Mouse (Mus musculus): ENCODE data around the gene Ang2. TPM values are rescaled to one million over a fixed set of nuclear protein-coding genes. Genes with fewer than 3 reads are reported as not detected.
"Not testable (repeated sequence)": the region's sequence is repeated elsewhere in the genome, so short reads cannot be mapped to it uniquely, and the experiment has no call there.

The Ang2 gene
- total RNA-seq (2015) (not detected in 2 replicates), total RNA-seq (2017) (not detected in 2 replicates)

DNA sequence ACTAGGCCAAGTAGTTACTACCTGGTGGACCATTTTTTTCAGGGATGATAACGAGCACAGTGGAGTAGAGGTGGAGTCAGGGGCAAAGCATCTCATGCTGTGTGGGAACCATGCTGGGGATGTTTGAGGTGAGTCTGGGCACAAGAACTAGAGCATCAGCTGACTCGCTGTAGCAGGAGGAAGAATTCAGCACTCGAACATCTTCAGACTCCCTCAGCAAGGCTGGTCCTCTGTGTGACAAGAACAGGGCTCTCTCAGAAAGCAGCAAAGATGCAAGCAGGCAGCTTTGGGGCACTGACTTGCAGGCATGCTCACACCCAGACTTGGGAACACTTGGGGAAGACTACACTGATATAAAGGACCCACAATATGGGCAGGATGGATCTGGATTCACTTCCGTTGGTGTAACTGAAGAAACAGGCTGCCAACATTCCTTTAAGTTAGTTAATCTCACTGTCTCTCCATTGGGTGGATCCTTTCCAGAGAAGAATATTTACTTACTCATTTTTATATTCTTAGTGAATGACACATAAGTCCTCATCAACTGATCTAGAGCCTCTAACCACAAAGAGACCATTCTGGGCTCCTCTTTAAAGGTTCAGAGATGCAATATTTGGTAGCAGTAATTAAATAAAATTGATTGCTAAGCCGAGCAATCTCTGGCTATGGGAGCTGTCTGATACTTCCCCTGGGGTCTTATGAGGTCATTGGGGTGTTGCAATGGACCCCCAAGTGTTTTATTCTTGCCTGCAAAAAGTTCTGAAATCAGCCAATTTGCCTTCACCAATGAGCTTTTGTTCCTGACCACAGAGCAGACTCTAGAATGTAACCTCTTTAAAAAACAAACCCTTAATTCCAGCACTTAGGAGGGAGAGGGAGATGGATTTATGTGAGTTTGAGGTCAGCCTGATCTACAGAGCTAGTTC, at the start of gene Ang2:
Gene Ang2 (minus strand): TSS at position 51 of the 926 bp plus-strand sequence.
- ATAC-seq (replicated peaks; ENCODE audit: poor library complexity) = no peak

DNA sequence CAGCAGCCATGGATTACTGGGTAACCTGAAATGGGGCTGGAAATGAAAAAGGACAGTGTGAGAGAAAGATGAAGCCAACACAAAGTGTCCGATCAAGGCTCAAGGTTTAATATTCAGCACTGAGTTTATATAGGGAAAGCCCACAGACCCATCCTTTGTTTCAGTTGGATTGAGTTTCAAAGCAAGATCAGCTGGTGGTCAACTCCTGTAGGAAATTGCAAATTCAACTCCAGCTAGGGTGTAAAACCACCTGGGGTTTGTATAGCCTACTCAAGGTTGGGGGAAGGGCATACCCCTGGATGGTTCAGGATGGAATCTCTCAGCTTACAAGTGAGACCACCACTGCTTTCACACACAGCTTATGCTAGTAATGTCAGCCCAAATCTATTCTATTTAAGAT, 48.8 kb upstream of the Ang2 start:
- no peak for ATAC-seq (replicated peaks; ENCODE audit: poor library complexity)

DNA sequence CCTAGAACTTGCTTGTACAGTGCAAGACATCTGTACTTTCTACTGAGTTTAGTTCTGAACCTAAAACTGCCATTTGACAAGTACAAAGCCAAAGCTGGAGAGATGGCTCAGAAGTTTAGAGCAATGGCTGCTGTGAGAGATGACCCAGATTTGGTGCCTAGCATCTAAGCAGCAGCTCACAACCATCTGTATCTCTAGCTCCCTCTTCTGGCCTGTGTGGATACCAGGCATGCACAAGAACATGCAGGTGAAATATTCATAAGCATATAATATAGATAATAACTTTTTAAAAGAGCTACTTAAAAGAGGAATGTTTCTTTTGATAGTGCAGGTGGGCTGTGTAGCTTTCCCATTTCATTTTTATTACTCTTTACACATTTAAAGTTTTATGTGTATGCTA, 42.0 kb upstream of the Ang2 start:
- ATAC-seq (replicated peaks; ENCODE audit: poor library complexity) = peak; percentile 91

DNA sequence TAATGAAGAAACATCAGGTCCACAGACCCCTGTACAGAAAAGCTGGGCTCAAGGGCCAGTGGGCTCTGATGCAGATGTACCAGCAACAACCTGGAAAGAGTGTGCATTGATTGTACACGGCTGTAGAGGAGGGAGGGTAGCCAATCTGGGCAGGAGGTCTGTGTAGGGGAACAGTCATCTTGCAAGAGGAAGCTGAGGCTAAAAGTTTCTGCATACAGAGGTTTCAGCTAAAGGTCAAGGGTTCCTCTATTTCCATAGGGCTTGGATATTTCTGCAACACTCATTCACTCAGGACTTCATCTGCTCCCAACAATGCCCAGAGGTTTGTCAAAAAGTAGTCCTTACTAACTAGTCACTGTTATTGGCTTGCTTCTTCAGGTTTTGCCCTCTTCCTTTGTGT, 38.5 kb upstream of the Ang2 start:
- ATAC-seq (replicated peaks; ENCODE audit: poor library complexity) = peak; percentile 85

DNA sequence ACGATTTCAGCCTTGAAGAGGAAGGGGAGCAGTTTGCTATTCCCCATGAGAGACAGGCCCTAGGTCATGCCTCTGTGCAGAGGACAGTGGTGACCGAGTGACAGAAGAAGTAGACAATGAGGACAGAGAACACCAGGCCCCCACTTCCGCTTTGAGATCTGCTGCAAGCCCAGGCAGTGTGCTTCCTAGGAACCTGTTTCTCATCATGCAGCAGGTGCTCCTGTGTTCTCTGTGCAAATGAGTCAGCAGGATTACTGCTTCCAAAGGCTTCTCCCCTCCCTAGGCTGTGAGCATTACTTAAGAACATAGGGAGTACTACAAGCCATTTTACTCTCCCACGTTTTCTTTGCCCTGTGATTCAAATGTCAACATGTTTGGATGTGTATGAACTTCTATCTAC, 30.7 kb upstream of the Ang2 start:
- ATAC-seq (replicated peaks; ENCODE audit: poor library complexity) = peak; percentile 42; the same call in 1 of the 2 replicates

DNA sequence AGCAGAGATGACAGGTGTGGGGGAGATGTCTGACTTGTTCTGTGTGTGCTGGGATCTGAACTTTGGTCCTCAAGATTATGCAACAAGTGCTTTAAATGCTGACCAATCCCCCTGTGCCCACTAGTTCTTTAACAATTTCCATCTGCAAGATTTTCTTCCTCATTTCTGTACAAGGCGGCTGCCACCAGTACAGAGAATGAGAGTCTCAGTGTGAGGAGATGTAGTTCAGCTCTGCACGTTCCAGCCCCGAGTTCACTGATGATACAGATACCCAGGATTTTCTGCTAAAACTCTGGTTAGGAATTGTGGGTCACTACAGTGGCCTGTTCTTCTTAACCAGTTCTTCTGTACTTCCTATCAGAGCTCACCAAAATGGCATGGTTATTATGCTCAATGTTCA, 21.1 kb upstream of the Ang2 start:
- ATAC-seq (replicated peaks; ENCODE audit: poor library complexity) = not testable (repeated sequence)

DNA sequence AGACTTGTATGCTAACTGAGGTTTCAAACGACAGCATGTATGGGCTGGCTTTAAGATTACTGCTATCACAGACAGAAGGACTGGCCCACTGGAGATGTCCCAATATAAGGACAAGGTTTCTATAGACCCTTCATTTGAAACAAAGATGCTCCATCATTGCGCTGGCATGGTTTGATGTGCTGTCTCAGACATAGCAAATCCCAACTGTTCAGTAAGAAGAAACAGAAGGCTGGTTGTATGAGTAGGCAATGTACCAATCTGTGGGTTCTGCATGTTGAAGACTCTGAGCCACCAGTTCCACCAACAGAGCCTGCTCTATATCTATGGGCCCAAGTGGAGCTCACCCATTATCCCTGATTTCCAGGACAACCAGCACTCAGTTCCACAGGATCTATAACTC, 4.2 kb upstream of the Ang2 start, which contains the start of gene Ear14:
Gene Ear14 (plus strand): TSS at position 277 of the 400 bp plus-strand sequence.
- no peak for ATAC-seq (replicated peaks; ENCODE audit: poor library complexity)

DNA sequence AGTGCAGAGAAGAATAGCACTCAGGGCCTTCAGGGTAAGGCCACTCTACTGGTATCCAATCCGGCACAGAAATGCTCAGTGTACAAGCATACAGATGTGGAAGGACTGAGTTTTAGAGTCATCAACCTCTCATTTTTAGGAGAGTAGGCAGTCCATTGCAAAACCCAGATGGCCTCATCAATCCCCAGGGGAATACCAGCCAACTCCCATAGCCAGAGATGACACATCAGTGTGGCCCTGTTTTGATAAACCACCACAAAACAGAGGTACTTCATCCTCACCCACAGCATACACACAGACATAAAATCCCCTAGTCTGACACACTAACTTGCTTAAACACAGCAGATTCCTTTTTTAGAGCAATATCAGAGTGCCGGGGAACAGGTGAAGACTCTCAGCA, 1.5 kb upstream of the Ang2 start:
- no peak for ATAC-seq (replicated peaks; ENCODE audit: poor library complexity)

DNA sequence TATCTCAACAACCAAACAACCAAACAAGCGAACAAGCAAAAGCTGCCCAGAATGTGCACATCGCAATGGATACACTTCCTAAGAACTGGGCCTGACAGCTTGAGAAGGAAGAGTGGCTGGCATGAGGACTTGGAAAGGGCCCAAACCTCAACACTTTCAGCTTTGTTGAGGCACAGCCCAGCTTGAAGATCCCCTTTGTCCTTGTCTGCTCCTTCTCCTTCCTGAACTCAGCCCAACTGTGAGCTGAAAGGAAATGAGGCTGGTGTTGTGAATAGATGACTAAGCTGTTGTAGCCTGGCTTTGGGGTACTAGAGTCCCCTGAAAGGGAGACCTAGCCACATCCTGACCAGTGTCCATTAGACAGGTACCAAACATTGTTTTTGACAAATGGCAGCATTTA, 1.1 kb upstream of the Ang2 start:
- ATAC-seq (replicated peaks; ENCODE audit: poor library complexity) = peak; percentile 63

DNA sequence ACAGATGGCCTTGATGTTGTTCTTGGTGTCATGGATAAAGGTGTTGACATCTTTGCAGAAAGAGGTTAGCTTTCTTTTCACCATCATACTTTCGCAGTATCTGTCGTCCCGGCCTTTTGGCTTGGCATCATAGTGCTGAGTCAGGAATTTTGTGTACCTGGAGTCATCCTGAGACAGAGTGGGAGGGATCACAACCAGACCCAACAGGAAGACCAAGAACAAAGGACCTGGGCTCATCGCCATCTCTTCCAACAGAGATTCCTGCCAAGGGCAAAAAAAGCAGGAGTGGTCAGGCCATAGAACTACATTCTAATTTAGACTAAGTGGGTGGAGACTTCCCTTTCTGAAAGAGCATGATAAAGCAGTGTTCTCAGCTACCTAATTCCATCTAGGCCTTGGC, 3.3 kb downstream of the Ang2 start:
- no peak for ATAC-seq (replicated peaks; ENCODE audit: poor library complexity)

DNA sequence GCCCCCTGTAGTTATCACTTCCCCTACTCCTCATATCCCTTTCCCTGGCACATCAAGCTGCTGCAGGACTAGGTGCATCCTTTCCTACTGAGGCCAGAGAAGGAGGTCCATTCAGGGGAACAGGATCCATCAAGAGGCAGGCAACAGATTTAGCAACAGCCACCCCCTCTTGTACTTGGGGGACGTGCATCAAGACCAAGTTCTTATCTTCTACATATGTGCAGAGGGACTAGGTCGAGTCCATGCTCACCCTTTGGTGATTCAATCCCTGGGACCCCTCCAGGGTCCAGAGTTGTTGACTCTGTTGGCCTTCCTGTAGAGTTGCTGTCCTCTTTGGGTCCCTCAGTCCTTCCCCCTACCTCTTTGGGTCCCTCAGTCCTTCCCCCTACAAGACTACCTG, 17.9 kb downstream of the Ang2 start:
- ATAC-seq (replicated peaks; ENCODE audit: poor library complexity) = not testable (repeated sequence)

DNA sequence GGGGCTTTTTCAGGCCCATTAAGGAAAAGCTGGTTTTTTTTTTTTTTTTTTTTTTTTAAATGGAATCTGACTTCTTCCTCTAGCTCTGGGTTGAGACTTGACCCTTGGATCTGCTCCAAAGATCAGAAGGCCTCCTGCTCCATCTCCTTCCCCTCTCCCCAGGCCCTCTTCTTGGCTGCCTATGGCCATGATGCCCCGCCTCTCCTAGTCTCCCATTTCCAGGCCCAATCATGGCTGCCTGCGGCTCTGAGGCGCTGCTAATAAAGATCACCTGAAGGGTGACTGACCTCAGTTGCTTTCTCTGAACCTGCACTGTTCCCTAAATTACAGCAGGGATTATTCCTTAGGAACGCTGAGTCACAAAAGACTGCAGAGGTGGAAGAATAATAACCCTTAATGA, 25.1 kb downstream of the Ang2 start:
- ATAC-seq (replicated peaks; ENCODE audit: poor library complexity) = no peak

DNA sequence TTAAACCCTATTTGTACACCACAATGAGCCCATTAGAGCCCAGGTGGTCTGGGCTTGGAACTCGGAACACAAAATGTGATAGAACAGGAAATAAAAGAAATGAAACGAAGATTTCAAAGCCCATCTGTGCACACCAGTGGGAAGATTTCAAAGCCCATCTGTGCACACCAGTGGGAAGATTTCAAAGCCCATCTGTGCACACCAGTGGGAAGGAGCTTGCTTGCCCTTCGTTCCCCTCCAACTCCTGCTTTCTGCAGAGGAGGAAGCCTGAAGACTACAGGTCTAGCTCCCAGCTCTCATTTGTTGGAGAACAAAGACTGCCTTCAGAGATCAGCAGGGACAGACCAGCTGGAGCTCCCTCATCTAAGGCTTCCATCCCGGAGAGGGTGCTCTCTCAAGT, 26.0 kb downstream of the Ang2 start:
- not testable (repeated sequence) for ATAC-seq (replicated peaks; ENCODE audit: poor library complexity)

DNA sequence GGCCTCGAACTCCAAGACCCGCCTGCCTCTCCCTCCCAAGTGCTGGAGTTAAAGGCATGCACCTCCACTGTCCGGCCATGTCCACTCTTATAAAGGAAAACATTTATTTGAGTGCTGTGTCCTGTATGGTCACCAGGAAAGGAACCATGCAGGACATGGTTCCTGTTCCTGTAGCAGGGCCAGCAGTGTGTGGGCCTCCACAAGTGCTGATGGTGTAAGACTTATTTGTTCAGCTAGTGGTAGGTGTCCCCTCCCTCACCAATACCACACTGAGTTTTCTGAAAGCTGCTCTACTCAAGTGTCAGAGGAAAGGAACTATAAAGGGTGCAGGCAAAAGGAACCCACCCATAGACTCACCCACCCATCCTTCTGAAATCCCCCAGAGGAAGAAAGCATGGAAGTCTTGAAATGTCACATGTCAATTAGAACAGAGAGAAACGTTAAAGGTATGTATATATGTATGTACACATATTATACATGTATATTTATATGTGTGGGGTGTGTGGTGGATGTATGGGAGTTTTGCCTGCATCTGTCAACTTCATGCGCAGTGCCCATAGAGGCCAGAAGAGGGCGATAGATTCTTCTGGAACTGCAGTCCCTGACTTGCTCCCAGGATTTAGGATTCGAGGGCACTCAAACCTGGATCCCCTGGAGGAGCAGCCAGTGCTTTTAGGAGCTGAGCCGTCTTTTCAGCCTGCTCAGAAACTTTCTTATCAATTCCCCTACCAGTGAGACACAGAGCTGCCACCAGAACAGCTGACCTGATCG, 26.7 kb downstream of the Ang2 start:
- peak; percentile 79 for ATAC-seq (replicated peaks; ENCODE audit: poor library complexity)

DNA sequence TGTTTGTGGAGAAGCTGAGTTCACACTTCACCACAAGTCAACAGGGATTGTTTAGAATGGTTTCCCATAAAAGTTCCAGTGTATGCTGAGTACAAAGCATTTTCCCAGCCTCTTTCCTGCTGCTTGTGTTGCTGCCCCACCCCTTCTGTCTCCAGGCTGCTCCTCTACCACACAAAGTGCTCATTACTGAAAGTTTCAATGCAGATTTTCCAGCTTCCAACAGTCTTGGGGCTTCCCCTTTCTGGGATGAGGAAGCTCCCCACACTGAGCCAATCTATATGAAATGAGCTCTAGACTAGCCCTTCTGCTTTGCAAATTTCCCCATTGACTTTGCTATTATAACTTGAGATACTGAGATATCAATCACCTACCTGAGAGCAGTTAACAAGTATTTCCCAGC, 32.9 kb downstream of the Ang2 start:
- ATAC-seq (replicated peaks; ENCODE audit: poor library complexity) = peak; percentile 77

DNA sequence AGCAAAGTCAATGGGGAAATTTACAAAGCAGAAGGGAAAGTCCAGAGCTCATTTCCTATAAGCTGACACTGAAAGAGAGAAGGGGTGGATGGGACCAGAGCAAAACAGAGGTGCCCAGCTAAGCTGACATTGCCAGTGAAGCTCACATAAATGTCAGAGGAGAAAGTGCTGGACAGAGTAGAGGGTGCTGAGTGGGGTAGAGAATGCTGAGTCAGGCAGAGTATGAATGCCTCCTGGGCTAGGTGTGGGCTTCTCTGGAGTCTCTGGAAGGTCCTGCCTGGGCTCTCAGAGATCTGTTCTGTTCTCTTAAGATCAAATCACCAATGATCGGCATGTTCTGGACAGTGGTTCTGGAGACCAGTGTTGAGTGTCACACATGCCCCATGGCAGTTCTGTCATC, 33.5 kb downstream of the Ang2 start:
- ATAC-seq (replicated peaks; ENCODE audit: poor library complexity) = peak; percentile 23; the same call in 1 of the 2 replicates

DNA sequence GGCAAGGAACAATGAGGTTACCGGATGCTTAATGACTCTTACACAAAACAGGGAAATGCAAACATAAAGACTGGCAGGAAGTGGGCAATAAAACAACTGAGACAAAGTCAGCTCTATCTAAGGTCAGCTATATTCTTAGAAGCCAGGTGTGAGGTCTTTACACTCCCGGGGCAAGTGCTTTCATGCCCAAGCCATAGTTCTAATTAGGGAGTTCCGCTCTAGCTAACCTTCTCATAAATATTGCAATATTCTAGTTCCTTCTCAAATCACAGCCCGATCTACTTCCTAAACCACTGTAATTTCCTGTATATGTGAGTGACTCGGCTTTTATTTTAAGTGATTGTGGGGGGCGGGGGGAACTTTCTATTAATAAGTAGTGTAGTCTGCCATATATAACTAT, 35.6 kb downstream of the Ang2 start:
- ATAC-seq (replicated peaks; ENCODE audit: poor library complexity) = not testable (repeated sequence)

DNA sequence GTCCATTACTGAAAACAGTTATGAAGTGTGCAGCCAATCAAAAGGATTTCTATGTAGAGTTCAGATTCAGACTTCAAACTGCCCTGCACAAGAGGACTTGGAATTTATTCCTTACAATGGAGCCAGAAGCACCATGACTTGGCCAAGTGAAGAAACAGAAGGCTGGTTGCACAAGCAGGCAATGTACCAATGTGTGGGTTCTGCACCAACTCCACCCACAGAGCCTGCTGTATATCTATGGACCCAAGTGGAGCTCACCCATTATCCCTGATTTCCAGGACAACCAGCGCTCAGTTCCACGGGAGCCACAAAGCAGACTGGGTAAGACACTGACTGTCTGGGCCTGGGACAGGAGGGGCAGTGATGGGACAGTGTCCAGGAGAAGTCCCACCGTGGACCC, 37.0 kb downstream of the Ang2 start, which contains the start of gene Rnase2b:
Gene Rnase2b (plus strand): TSS at position 285 of the 400 bp plus-strand sequence.
- ATAC-seq (replicated peaks; ENCODE audit: poor library complexity) = not testable (repeated sequence)

DNA sequence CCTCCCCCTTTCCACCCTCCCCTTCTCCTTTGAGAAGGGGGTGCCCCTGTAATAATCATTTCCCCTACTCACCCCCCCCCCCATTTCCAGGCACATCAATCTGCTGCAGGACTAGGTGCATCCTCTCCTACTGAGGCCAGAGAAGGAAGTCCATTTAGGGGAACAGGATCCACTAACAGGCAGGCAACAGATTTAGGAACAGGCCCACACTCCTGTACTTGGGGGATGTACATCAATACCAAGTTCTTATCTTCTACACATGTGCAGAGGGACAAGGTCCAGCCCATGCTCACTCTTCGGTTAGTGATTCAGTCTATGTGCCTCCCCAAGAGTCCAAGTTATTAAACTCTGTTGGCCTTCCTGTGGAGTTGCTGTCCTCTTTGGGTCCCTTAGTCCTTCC, 41.9 kb downstream of the Ang2 start:
- peak; percentile 55 for ATAC-seq (replicated peaks; ENCODE audit: poor library complexity)

DNA sequence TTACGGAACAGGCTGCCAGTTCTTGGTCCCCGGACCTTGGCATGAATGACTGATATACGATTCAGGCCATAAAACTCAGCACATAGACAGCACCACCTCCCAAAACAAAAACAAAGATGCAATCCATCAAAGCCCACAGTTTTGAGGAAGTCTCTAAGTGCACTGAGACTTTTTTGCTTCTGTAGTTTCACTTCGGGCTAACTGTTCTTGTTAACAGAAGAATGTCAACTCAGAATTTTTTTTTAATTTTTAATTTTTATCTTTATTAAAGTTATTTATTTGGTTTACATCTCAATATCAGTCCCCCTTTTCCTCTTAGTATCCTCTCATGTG, 42.2 kb downstream of the Ang2 start:
- peak; percentile 69 for ATAC-seq (replicated peaks; ENCODE audit: poor library complexity)

DNA sequence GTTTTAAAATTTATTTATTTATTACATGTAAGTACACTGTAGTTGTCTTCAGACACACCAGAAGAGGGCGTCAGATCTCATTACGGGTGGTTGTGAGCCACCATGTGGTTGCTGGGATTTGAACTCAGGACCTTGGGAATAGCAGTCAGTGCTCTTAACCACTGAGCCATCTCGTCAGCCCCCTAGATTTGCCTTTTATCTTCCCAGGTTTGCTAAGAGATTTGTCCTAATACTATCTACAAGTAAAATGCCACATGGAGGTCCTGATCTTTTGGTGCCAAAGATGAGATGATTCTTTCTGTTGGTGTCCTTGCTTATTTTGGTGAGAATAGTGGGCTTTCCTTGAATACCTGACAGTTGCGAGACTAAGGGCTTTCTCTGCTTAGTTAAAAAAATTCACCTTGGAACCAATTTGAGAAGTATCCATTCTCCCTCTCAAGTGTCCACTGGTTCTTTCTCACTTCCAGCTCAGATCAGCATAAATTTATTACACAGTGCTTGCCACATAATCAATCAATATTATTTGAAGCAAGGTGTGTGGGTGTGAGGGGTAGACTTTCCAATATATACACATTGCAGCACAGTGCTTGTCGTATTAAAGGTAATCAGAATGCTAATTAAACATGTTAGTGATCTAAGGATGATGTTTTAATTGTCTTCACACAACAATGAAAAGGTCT, 42.8 kb downstream of the Ang2 start:
- no peak for ATAC-seq (replicated peaks; ENCODE audit: poor library complexity)

Data from megakaryocyte progenitor cell, adult 5-6 weeks (primary cell).